Mouse (Mus musculus) liver, embryonic 14.5 days (tissue): ENCODE data around the gene Hs3st3b1. TPM values are rescaled to one million over a fixed set of nuclear protein-coding genes. Genes with fewer than 3 reads are reported as not detected.

Source experiments
- ATAC-seq: fragments of 200-750 bp; cut with Nextera tagmentation; 2 replicates; pipeline ENCODE4 v1.8.0; 2017; ENCODE audit warnings: moderate number of reproducible peaks, mild to moderate bottlenecking, moderate library complexity; ENCODE audit not compliant: insufficient read depth
- DNase-seq, 3 experiments: peaks; one replicate each; pipeline ENCODE4 v3.0.0-alpha.2; 2012 to 2013; ENCODE audit warnings: low read depth in 3 of 3, low spot score in 3 of 3
- H3K27ac ChIP-seq: fragments of 300-500 bp; sonication (generic); 2 replicates; pipeline ENCODE4 v1.5.1; 2014; ENCODE audit warnings: moderate library complexity, mild to moderate bottlenecking, control low read depth, inconsistent platforms
- H3K27me3 ChIP-seq: fragments of 300-500 bp; sonication (generic); 2 replicates; pipeline ENCODE4 v1.6.1; 2014; ENCODE audit warnings: mild to moderate bottlenecking, low read length, moderate library complexity; ENCODE audit not compliant: control insufficient read depth, insufficient read depth
- H3K36me3 ChIP-seq: fragments of 300-500 bp; sonication (generic); replicated peaks from 2 replicates; pipeline ENCODE4 v1.6.1; 2014; ENCODE audit warnings: low read depth; ENCODE audit not compliant: control insufficient read depth, insufficient read depth
- H3K4me1 ChIP-seq, 2 experiments: fragments of 200-500 bp in 1 of 2; fragments of 300-500 bp in 1 of 2; sonication (generic) in 1 of 2; replicated peaks; 2 replicates each; pipeline ENCODE4 v1.6.1; 2012 to 2014; ENCODE audit warnings: antibody characterized with exemption in 1 of 2, inconsistent platforms in 1 of 2, low read length in 1 of 2; ENCODE audit not compliant: control insufficient read depth in 2 of 2, insufficient read depth in 2 of 2
- H3K4me2 ChIP-seq: fragments of 300-500 bp; sonication (generic); 2 replicates; pipeline ENCODE4 v1.6.1; 2014; ENCODE audit warnings: low read depth, mild to moderate bottlenecking, control low read depth, moderate library complexity
- H3K4me3 ChIP-seq, 2 experiments: fragments of 200-500 bp in 1 of 2; fragments of 300-500 bp in 1 of 2; sonication (generic) in 1 of 2; 2 replicates each; pipeline ENCODE4 v1.5.1; 2012 to 2014; ENCODE audit warnings: low read depth in 2 of 2, low read length in 2 of 2, mild to moderate bottlenecking in 2 of 2, control low read depth in 1 of 2, inconsistent platforms in 1 of 2, moderate library complexity in 1 of 2; ENCODE audit not compliant: insufficient read depth in 1 of 2
- H3K9ac ChIP-seq: fragments of 300-500 bp; sonication (generic); replicated peaks from 2 replicates; pipeline ENCODE4 v1.6.1; 2014; ENCODE audit warnings: mild to moderate bottlenecking, control low read depth, moderate library complexity
- H3K9me3 ChIP-seq: fragments of 300-500 bp; sonication (generic); 2 replicates; pipeline ENCODE4 v1.6.1; 2016; ENCODE audit warnings: low read length, mixed read lengths; ENCODE audit not compliant: control insufficient read depth
- CTCF ChIP-seq: IDR thresholded peaks from 2 replicates; pipeline ENCODE4 v1.5.1; 2016; ENCODE audit warnings: antibody characterized with exemption, low read depth, control low read depth
- EP300 ChIP-seq: IDR thresholded peaks from 2 replicates; pipeline ENCODE4 v1.6.1; 2016; ENCODE audit warnings: antibody characterized with exemption, low read depth
- WGBS: fragments of 180-500 bp; shearing (Covaris S2); extraction: QIAGEN DNeasy Blood & Tissue Kit; methylation state at CpG from one replicate; pipeline ENCODE4 v1.1.7; 2014; ENCODE audit not compliant: insufficient replicate concordance; 5-methylcytosine and 5-hydroxymethylcytosine counted together
- polyA plus RNA-seq, 2 experiments: library from polyadenylated mRNA; depleted of rRNA in 1 of 2; stranded (reverse) in 1 of 2; unstranded in 1 of 2; fragments of >200 nt; fragmentation: Nextera tagmentation in 1 of 2; extraction: Ambion mirVana in 1 of 2; gene quantifications; 2 replicates each; pipeline versions ENCODE4 v1.2.1 to v1.2.3; 2012 to 2014

The Hs3st3b1 gene
- polyA plus RNA-seq, 2 experiments = 8.0 to 10.4 TPM

GRCm38 (mm10) chr11:63893557-63893956 is 28.5 kb downstream of the Hs3st3b1 start:
- no peak for DNase-seq
- no peak overlapping the region for H3K4me2 ChIP-seq
- H3K36me3 ChIP-seq = no peaks in the 10 kb centered on the region
- ATAC-seq = no peak
- no peaks in the 10 kb centered on the region for H3K9me3 ChIP-seq
- peaks cover 0 to 11% of the 10 kb centered on the region in 2 experiments; a peak in 2 of 4 replicates for H3K4me1 ChIP-seq
- TF ChIP-seq CTCF (no peak), EP300 (no peak)
- WGBS = 75% methylated on average over 6 of the region's 6 CpGs
- no peak overlapping the region for H3K4me3 ChIP-seq
- no peak overlapping the region for H3K9ac ChIP-seq
- H3K27ac ChIP-seq = no peak overlapping the region
- H3K27me3 ChIP-seq = no peaks in the 10 kb centered on the region

GRCm38 (mm10) chr11:63891479-63892020 is 30.5 kb downstream of the Hs3st3b1 start:
- ATAC-seq (no peak), DNase-seq (no peak)
- Histone ChIP-seq H3K9ac (no peak overlapping the region), H3K4me3 (no peak overlapping the region), H3K9me3 (no peaks in the 10 kb centered on the region), H3K27ac (no peak overlapping the region), H3K4me1 (peaks cover 0 to 11% of the 10 kb centered on the region in 2 experiments; a peak in 2 of 4 replicates), H3K27me3 (no peaks in the 10 kb centered on the region), H3K36me3 (no peaks in the 10 kb centered on the region), H3K4me2 (no peak overlapping the region)
- WGBS = 48% methylated on average over 7 of the region's 7 CpGs
- TF ChIP-seq EP300 = no peak
- TF ChIP-seq CTCF = no peak

GRCm38 (mm10) chr11:63883385-63883784 is 38.7 kb downstream of the Hs3st3b1 start:
- no peak overlapping the region for H3K27ac ChIP-seq
- H3K4me1 ChIP-seq = peaks cover 0 to 22% of the 10 kb centered on the region in 2 experiments; a peak in 3 of 4 replicates
- H3K27me3 ChIP-seq = no peaks in the 10 kb centered on the region
- H3K9ac ChIP-seq = no peak overlapping the region
- H3K36me3 ChIP-seq = no peaks in the 10 kb centered on the region
- H3K9me3 ChIP-seq = no peaks in the 10 kb centered on the region
- no peak overlapping the region for H3K4me2 ChIP-seq
- no peak overlapping the region for H3K4me3 ChIP-seq
- DNase-seq (no peak), ATAC-seq (no peak)
- WGBS = 55% methylated on average over 3 of the region's 3 CpGs
- no peak for TF ChIP-seq CTCF
- TF ChIP-seq EP300 = no peak

- DNase-seq (peak in 1 of 3 experiments; percentile 32), ATAC-seq (peak; percentile 71)
- Histone ChIP-seq H3K27ac (no peak overlapping the region), H3K9me3 (no peaks in the 10 kb centered on the region), H3K4me1 (peaks cover 0 to 25% of the 10 kb centered on the region in 2 experiments; a peak in 3 of 4 replicates), H3K27me3 (no peaks in the 10 kb centered on the region), H3K9ac (no peak overlapping the region), H3K4me2 (no peak overlapping the region), H3K36me3 (no peaks in the 10 kb centered on the region), H3K4me3 (no peak overlapping the region)
- TF ChIP-seq CTCF (no peak), EP300 (no peak)
- 37% methylated on average over 2 of the region's 2 CpGs for WGBS
Observed at GRCm38 (mm10) chr11:63880296-63880695, 41.8 kb downstream of the Hs3st3b1 start.

- no peak for DNase-seq
- Histone ChIP-seq H3K9ac (no peak overlapping the region), H3K4me3 (no peak overlapping the region), H3K4me2 (no peak overlapping the region), H3K9me3 (no peaks in the 10 kb centered on the region), H3K4me1 (peaks cover 0 to 25% of the 10 kb centered on the region in 2 experiments; a peak in 3 of 4 replicates), H3K36me3 (no peaks in the 10 kb centered on the region), H3K27me3 (no peaks in the 10 kb centered on the region), H3K27ac (no peak overlapping the region)
- no peak for ATAC-seq
- TF ChIP-seq CTCF = no peak
- no peak for TF ChIP-seq EP300
- 31% methylated on average over 10 of the region's 10 CpGs for WGBS
Observed at GRCm38 (mm10) chr11:63879261-63879660, 42.8 kb downstream of the Hs3st3b1 start.
